Mouse (Mus musculus) neural tube, embryonic 14.5 days (tissue): ENCODE data around the gene Adamts6. TPM values are rescaled to one million over a fixed set of nuclear protein-coding genes. Genes with fewer than 3 reads are reported as not detected.

Experiments used
- ATAC-seq: fragments of 200-750 bp; cut with Nextera tagmentation; 2 replicates; pipeline ENCODE4 v1.8.0; 2017; ENCODE audit warnings: low read depth, mild to moderate bottlenecking, moderate TSS enrichment, moderate library complexity
- H3K27ac ChIP-seq: fragments of 300-500 bp; sonication (generic); 2 replicates; pipeline ENCODE4 v1.5.1; 2014; ENCODE audit warnings: low read depth, mild to moderate bottlenecking, control low read depth, low read length, moderate library complexity, mixed read lengths
- H3K27me3 ChIP-seq: fragments of 300-500 bp; sonication (generic); 2 replicates; pipeline ENCODE4 v1.6.1; 2014; ENCODE audit warnings: low read length; ENCODE audit not compliant: control insufficient read depth, insufficient read depth
- H3K36me3 ChIP-seq: fragments of 300-500 bp; sonication (generic); 2 replicates; pipeline ENCODE4 v1.6.1; 2014; ENCODE audit warnings: low read length, mixed read lengths; ENCODE audit not compliant: control insufficient read depth, insufficient read depth
- H3K4me1 ChIP-seq: fragments of 300-500 bp; sonication (generic); 2 replicates; pipeline ENCODE4 v1.6.1; 2014; ENCODE audit warnings: low read length; ENCODE audit not compliant: control insufficient read depth, insufficient read depth
- H3K4me2 ChIP-seq: fragments of 300-500 bp; sonication (generic); 2 replicates; pipeline ENCODE4 v1.6.1; 2014; ENCODE audit warnings: mild to moderate bottlenecking, low read depth, low read length, control low read depth
- H3K4me3 ChIP-seq: fragments of 300-500 bp; sonication (generic); 2 replicates; pipeline ENCODE4 v1.5.1; 2014; ENCODE audit warnings: low read depth, low read length, control low read depth, mixed read lengths
- H3K9ac ChIP-seq: fragments of 300-500 bp; sonication (generic); replicated peaks from 2 replicates; pipeline ENCODE4 v1.6.1; 2014; ENCODE audit warnings: low read depth, mild to moderate bottlenecking, control low read depth, low read length, mixed read lengths
- H3K9me3 ChIP-seq: fragments of 300-500 bp; sonication (generic); 2 replicates; pipeline ENCODE4 v1.6.1; 2016; ENCODE audit warnings: low read length; ENCODE audit not compliant: control insufficient read depth
- WGBS: fragments of 180-500 bp; shearing (Covaris S2); extraction: QIAGEN DNeasy Blood & Tissue Kit; methylation state at CpG from one replicate; pipeline ENCODE4 v1.1.7; 2014; 5-methylcytosine and 5-hydroxymethylcytosine counted together
- polyA plus RNA-seq: library from polyadenylated mRNA; unstranded; fragments of >200 nt; fragmentation: Nextera tagmentation; extraction: Ambion mirVana; gene quantifications from 2 replicates; pipeline ENCODE4 v1.2.1, GENCODE M21; 2014

The Adamts6 gene
- polyA plus RNA-seq, 1 experiment from 2014 or later, result 1.9 TPM

- no peak overlapping the region for H3K27ac ChIP-seq
- peak; percentile 56 for ATAC-seq
These were observed 203.6 kb downstream of the Adamts6 start for GRCm38 (mm10) chr13:104491046-104491811.

GRCm38 (mm10) chr13:104493466-104493993 is 205.9 kb downstream of the Adamts6 start:
- no peak overlapping the region for H3K4me2 ChIP-seq
- no peaks in the 10 kb centered on the region for H3K27me3 ChIP-seq
- no peaks in the 10 kb centered on the region for H3K4me1 ChIP-seq
- no peaks in the 10 kb centered on the region for H3K9me3 ChIP-seq
- H3K9ac ChIP-seq, result no peak overlapping the region
- WGBS, result 83% methylated on average over 8 of the region's 8 CpGs
- no peak overlapping the region for H3K4me3 ChIP-seq
- no peak overlapping the region for H3K27ac ChIP-seq
- no peak for ATAC-seq
- no peaks in the 10 kb centered on the region for H3K36me3 ChIP-seq

More at GRCm38 (mm10) chr13:104491046-104491811, 203.6 kb downstream of the Adamts6 start:
- no peaks in the 10 kb centered on the region for H3K36me3 ChIP-seq
- H3K9ac ChIP-seq, result no peak overlapping the region
- H3K4me1 ChIP-seq, result no peaks in the 10 kb centered on the region
- no peaks in the 10 kb centered on the region for H3K9me3 ChIP-seq
- no peaks in the 10 kb centered on the region for H3K27me3 ChIP-seq
- H3K4me2 ChIP-seq, result no peak overlapping the region
- 73% methylated on average over 4 of the region's 4 CpGs for WGBS
- no peak overlapping the region for H3K4me3 ChIP-seq

- 85% methylated on average over 8 of the region's 8 CpGs for WGBS
- H3K36me3 ChIP-seq, result no peaks in the 10 kb centered on the region
- H3K4me3 ChIP-seq, result no peak overlapping the region
- H3K9me3 ChIP-seq, result no peaks in the 10 kb centered on the region
- no peak for ATAC-seq
- H3K4me1 ChIP-seq, result no peaks in the 10 kb centered on the region
- H3K27ac ChIP-seq, result no peak overlapping the region
- no peak overlapping the region for H3K9ac ChIP-seq
- H3K27me3 ChIP-seq, result no peaks in the 10 kb centered on the region
- H3K4me2 ChIP-seq, result no peak overlapping the region
These were observed 206.7 kb downstream of the Adamts6 start for GRCm38 (mm10) chr13:104494200-104494873.

GRCm38 (mm10) chr13:104497592-104497991 is 210.0 kb downstream of the Adamts6 start:
- no peak for ATAC-seq
- no peaks in the 10 kb centered on the region for H3K9me3 ChIP-seq
- H3K4me1 ChIP-seq, result no peaks in the 10 kb centered on the region
- H3K27me3 ChIP-seq, result no peaks in the 10 kb centered on the region
- WGBS, result 33% methylated on average over 3 of the region's 3 CpGs
- H3K9ac ChIP-seq, result no peak overlapping the region
- no peak overlapping the region for H3K4me2 ChIP-seq
- H3K27ac ChIP-seq, result no peak overlapping the region
- H3K4me3 ChIP-seq, result no peak overlapping the region
- no peaks in the 10 kb centered on the region for H3K36me3 ChIP-seq

- Histone ChIP-seq H3K4me3 (no peak overlapping the region), H3K9ac (no peak overlapping the region), H3K27me3 (no peaks in the 10 kb centered on the region), H3K27ac (no peak overlapping the region), H3K9me3 (no peaks in the 10 kb centered on the region), H3K4me1 (no peaks in the 10 kb centered on the region), H3K36me3 (no peaks in the 10 kb centered on the region), H3K4me2 (no peak overlapping the region)
- WGBS, result 95% methylated on average over 6 of the region's 6 CpGs
- no peak for ATAC-seq
These were observed 211.0 kb downstream of the Adamts6 start for GRCm38 (mm10) chr13:104498669-104499068.

- no peak overlapping the region for H3K27ac ChIP-seq
- no peak for ATAC-seq
- H3K4me1 ChIP-seq, result no peaks in the 10 kb centered on the region
- H3K4me3 ChIP-seq, result no peak overlapping the region
- H3K27me3 ChIP-seq, result no peaks in the 10 kb centered on the region
- H3K9ac ChIP-seq, result no peak overlapping the region
- H3K9me3 ChIP-seq, result no peaks in the 10 kb centered on the region
- H3K4me2 ChIP-seq, result no peak overlapping the region
- WGBS, result 72% methylated on average over 9 of the region's 9 CpGs
- H3K36me3 ChIP-seq, result no peaks in the 10 kb centered on the region
These were observed 211.7 kb downstream of the Adamts6 start for GRCm38 (mm10) chr13:104499116-104500040.

- no peaks in the 10 kb centered on the region for H3K27me3 ChIP-seq
- H3K4me1 ChIP-seq, result no peaks in the 10 kb centered on the region
- no peaks in the 10 kb centered on the region for H3K9me3 ChIP-seq
- no peaks in the 10 kb centered on the region for H3K36me3 ChIP-seq
- H3K27ac ChIP-seq, result no peak overlapping the region
- H3K9ac ChIP-seq, result no peak overlapping the region
- no peak overlapping the region for H3K4me3 ChIP-seq
- 91% methylated on average over 7 of the region's 7 CpGs for WGBS
- no peak for ATAC-seq
- H3K4me2 ChIP-seq, result no peak overlapping the region
These were observed 214.8 kb downstream of the Adamts6 start for GRCm38 (mm10) chr13:104502406-104502805.

GRCm38 (mm10) chr13:104504043-104504442 is 216.4 kb downstream of the Adamts6 start:
- Histone ChIP-seq H3K4me1 (no peaks in the 10 kb centered on the region), H3K9me3 (no peaks in the 10 kb centered on the region), H3K36me3 (no peaks in the 10 kb centered on the region), H3K27me3 (no peaks in the 10 kb centered on the region), H3K4me3 (no peak overlapping the region), H3K4me2 (no peak overlapping the region), H3K27ac (no peak overlapping the region), H3K9ac (no peak overlapping the region)
- WGBS, result 69% methylated on average over 1 of the region's 1 CpGs
- ATAC-seq, result no peak
